Mouse (Mus musculus) MEL (cell line): ENCODE data around the gene Hoxb2. TPM values are rescaled to one million over a fixed set of nuclear protein-coding genes. Genes with fewer than 3 reads are reported as not detected.

Source experiments
- DNase-seq: peaks from one replicate; pipeline ENCODE4 v3.0.0; 2011; ENCODE audit warnings: low read depth, low spot score
- H3K27ac ChIP-seq: 2 replicates; pipeline ENCODE4 v1.5.1; 2012; ENCODE audit warnings: low read depth, mild to moderate bottlenecking, control low read depth, low read length, moderate library complexity; ENCODE audit not compliant: control insufficient read depth
- H3K27me3 ChIP-seq, 2 experiments: fragments of 150-350 bp in 1 of 2; sonication (generic) in 1 of 2; 2 replicates each; pipeline ENCODE4 v1.6.1; 2012; ENCODE audit warnings: low read length in 2 of 2, mild to moderate bottlenecking in 2 of 2, improper control_type of control experiment in 1 of 2, moderate library complexity in 1 of 2; ENCODE audit not compliant: insufficient read depth in 2 of 2, control insufficient read depth in 1 of 2
- H3K36me3 ChIP-seq, 2 experiments: 2 replicates each; pipeline ENCODE4 v1.6.1; 2012 to 2014; ENCODE audit warnings: low read length in 2 of 2, improper control_type of control experiment in 1 of 2, inconsistent platforms in 1 of 2, mild to moderate bottlenecking in 1 of 2; ENCODE audit not compliant: insufficient read depth in 2 of 2, control insufficient read depth in 1 of 2
- H3K4me1 ChIP-seq, 2 experiments: fragments of 150-350 bp in 1 of 2; sonication (generic) in 1 of 2; 2 replicates each; pipeline ENCODE4 v1.6.1; 2012; ENCODE audit warnings: low read length in 2 of 2, improper control_type of control experiment in 1 of 2, mild to moderate bottlenecking in 1 of 2; ENCODE audit not compliant: insufficient read depth in 2 of 2, control insufficient read depth in 1 of 2
- H3K4me3 ChIP-seq, 2 experiments: fragments of 150-350 bp in 1 of 2; sonication (generic) in 1 of 2; 2 replicates each; pipeline ENCODE4 v1.5.1; 2012; ENCODE audit warnings: low read depth in 2 of 2, low read length in 2 of 2, mild to moderate bottlenecking in 2 of 2, moderate library complexity in 2 of 2, control low read depth in 1 of 2, improper control_type of control experiment in 1 of 2; ENCODE audit not compliant: control insufficient read depth in 1 of 2, insufficient read depth in 1 of 2
- H3K79me2 ChIP-seq: 2 replicates; pipeline ENCODE4 v1.6.1; 2012; ENCODE audit warnings: mild to moderate bottlenecking, low read length, moderate library complexity; ENCODE audit not compliant: control insufficient read depth, poor library complexity, insufficient read depth
- H3K9ac ChIP-seq: 2 replicates; pipeline ENCODE4 v1.6.1; 2012; ENCODE audit warnings: low read depth, mild to moderate bottlenecking, control low read depth, low read length, moderate library complexity; ENCODE audit not compliant: control insufficient read depth, poor library complexity, severe bottlenecking
- H3K9me3 ChIP-seq: fragments of 150-350 bp; sonication (generic); replicated peaks from 2 replicates; pipeline ENCODE4 v1.6.1; 2012; ENCODE audit warnings: mild to moderate bottlenecking, low read length, improper control_type of control experiment, moderate library complexity; ENCODE audit not compliant: insufficient read depth
- BHLHE40 ChIP-seq: IDR thresholded peaks from 2 replicates; pipeline ENCODE4 v1.6.1; 2012; ENCODE audit warnings: low read depth, mild to moderate bottlenecking, inconsistent platforms, low read length, improper control_type of control experiment, borderline replicate concordance
- CHD1 ChIP-seq: IDR thresholded peaks from 2 replicates; pipeline ENCODE4 v1.6.1; 2012; ENCODE audit warnings: low read depth, mild to moderate bottlenecking, inconsistent platforms, low read length, improper control_type of control experiment
- CHD2 ChIP-seq: IDR thresholded peaks from 2 replicates; pipeline ENCODE4 v1.6.1; 2011; ENCODE audit warnings: low read length, improper control_type of control experiment
- E2F4 ChIP-seq: IDR thresholded peaks from 2 replicates; pipeline ENCODE4 v1.6.1; 2011; ENCODE audit warnings: low read depth, low read length, improper control_type of control experiment, borderline replicate concordance
- ELF1 ChIP-seq: IDR thresholded peaks from 2 replicates; pipeline ENCODE4 v1.6.1; 2014; ENCODE audit warnings: low read depth, mild to moderate bottlenecking, inconsistent platforms, low read length, improper control_type of control experiment, moderate library complexity
- MAFK ChIP-seq: IDR thresholded peaks from 2 replicates; pipeline ENCODE4 v1.6.1; 2011; ENCODE audit warnings: low read depth, mild to moderate bottlenecking, low read length, improper control_type of control experiment, borderline replicate concordance
- MYC ChIP-seq: IDR thresholded peaks from 2 replicates; pipeline ENCODE4 v1.6.1; 2011; ENCODE audit warnings: low read depth, mild to moderate bottlenecking, low read length, improper control_type of control experiment, moderate library complexity
- NRF1 ChIP-seq: IDR thresholded peaks from 2 replicates; pipeline ENCODE4 v1.6.1; 2014; ENCODE audit warnings: low read depth, mild to moderate bottlenecking, inconsistent platforms, low read length, improper control_type of control experiment, moderate library complexity; ENCODE audit not compliant: poor library complexity, insufficient read depth, severe bottlenecking
- POLR2AphosphoS2 ChIP-seq: IDR thresholded peaks from 2 replicates; pipeline ENCODE4 v1.6.1; 2011; ENCODE audit warnings: low read length, improper control_type of control experiment
- SIN3A ChIP-seq: IDR thresholded peaks from 2 replicates; pipeline ENCODE4 v1.6.1; 2012; ENCODE audit warnings: low read length, improper control_type of control experiment, inconsistent platforms
- UBTF ChIP-seq: IDR thresholded peaks from 2 replicates; pipeline ENCODE4 v1.6.1; 2012; ENCODE audit warnings: low read depth, mild to moderate bottlenecking, inconsistent platforms, low read length, improper control_type of control experiment, moderate library complexity, borderline replicate concordance; ENCODE audit not compliant: insufficient read depth
- polyA plus RNA-seq, 2 experiments: library from polyadenylated mRNA; stranded (reverse) in 1 of 2; unstranded in 1 of 2; fragments of >175 nt in 1 of 2; fragments of >200 nt in 1 of 2; gene quantifications; 2 replicates each; pipeline versions ENCODE4 v1.2.1 to v1.2.4; 2012; ENCODE audit warnings: low replicate concordance in 2 of 2, low read depth in 1 of 2; ENCODE audit not compliant: insufficient read length in 2 of 2, insufficient read depth in 1 of 2, missing spikeins in 1 of 2
- total RNA-seq: library from RNA; depleted of rRNA; stranded (reverse); fragments of 300-350 nt; gene quantifications from 2 replicates; pipeline ENCODE4 v1.2.3, GENCODE M21; 2012

Gene Hoxb2
- total and polyA plus RNA-seq, 3 experiments, result not detected

GRCm38 (mm10) chr11:96319071-96319902, 31.0 kb upstream of the Hoxb2 start:
- Histone ChIP-seq H3K9ac (no peak overlapping the region), H3K36me3 (no peaks in the 10 kb centered on the region), H3K4me1 (no peaks in the 10 kb centered on the region), H3K79me2 (no peaks in the 10 kb centered on the region), H3K9me3 (no peaks in the 10 kb centered on the region), H3K27ac (no peak overlapping the region), H3K4me3 (no peak overlapping the region), H3K27me3 (peaks cover 3 to 5% of the 10 kb centered on the region in 2 experiments)
- no peak for DNase-seq
- TF ChIP-seq BHLHE40, result no peak
- TF ChIP-seq MYC, result no peak
- TF ChIP-seq CHD2, result no peak
- no peak for TF ChIP-seq POLR2AphosphoS2
- no peak for TF ChIP-seq NRF1
- no peak for TF ChIP-seq CHD1
- TF ChIP-seq SIN3A, result no peak
- no peak for TF ChIP-seq E2F4
- no peak for TF ChIP-seq MAFK

GRCm38 (mm10) chr11:96319910-96320309, 30.4 kb upstream of the Hoxb2 start:
- Histone ChIP-seq H3K9me3 (no peaks in the 10 kb centered on the region), H3K4me1 (no peaks in the 10 kb centered on the region), H3K9ac (no peak overlapping the region), H3K27me3 (peaks cover 3 to 5% of the 10 kb centered on the region in 2 experiments; a peak in 3 of 4 replicates), H3K79me2 (no peaks in the 10 kb centered on the region), H3K36me3 (no peaks in the 10 kb centered on the region), H3K4me3 (no peak overlapping the region), H3K27ac (no peak overlapping the region)
- TF ChIP-seq MAFK (no peak), ELF1 (no peak), CHD1 (no peak)
- DNase-seq, result no peak

- Histone ChIP-seq H3K9me3 (no peaks in the 10 kb centered on the region), H3K27me3 (peaks cover 3 to 5% of the 10 kb centered on the region in 2 experiments; a peak in 3 of 4 replicates), H3K27ac (no peak overlapping the region)
These were observed 29.6 kb upstream of the Hoxb2 start for GRCm38 (mm10) chr11:96320688-96321087.

More at GRCm38 (mm10) chr11:96320688-96321087, 29.6 kb upstream of the Hoxb2 start:
- Histone ChIP-seq H3K36me3 (no peaks in the 10 kb centered on the region), H3K4me1 (no peaks in the 10 kb centered on the region), H3K4me3 (no peak overlapping the region)
- TF ChIP-seq ELF1, result no peak
- TF ChIP-seq UBTF, result no peak
- TF ChIP-seq, all 39 proteins: peak for 0
- H3K79me2 ChIP-seq, result no peaks in the 10 kb centered on the region
- no peak for DNase-seq
- H3K9ac ChIP-seq, result no peak overlapping the region
